Mouse (Mus musculus) bone marrow, adult 2 months (tissue): ENCODE measurements around the gene Slain1.

Source experiments
- CTCF ChIP-seq: fragments of 200-500 bp; IDR thresholded peaks from 2 replicates; pipeline ENCODE4 v1.5.1; 2011; ENCODE audit warnings: low read length, control low read depth; ENCODE audit not compliant: control insufficient read depth, insufficient read depth
- POLR2A ChIP-seq: fragments of 200-500 bp; IDR thresholded peaks from 2 replicates; pipeline ENCODE4 v1.6.1; 2011; ENCODE audit warnings: low read depth, mild to moderate bottlenecking, control low read depth, low read length, borderline replicate concordance; ENCODE audit not compliant: control insufficient read depth

DNA sequence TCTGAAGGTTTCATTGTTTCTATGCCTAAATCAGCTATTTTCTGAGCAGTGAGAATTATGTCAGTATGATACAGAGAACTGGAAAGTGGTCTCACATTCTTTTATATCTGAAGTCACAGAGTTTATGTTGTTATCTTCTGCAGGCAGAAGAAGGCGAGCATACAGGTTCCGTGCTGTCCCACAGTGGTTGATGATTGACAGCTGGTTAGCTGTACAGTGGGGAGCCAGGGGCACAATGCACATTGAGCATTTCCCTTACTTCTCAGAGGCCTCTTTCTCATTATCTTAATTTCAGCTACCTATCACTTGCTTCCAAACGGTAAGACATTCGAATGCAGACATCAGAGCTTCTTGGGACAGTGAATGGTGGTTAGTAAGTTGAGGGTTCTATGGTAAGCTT, 73.8 kb downstream of the Slain1 start:
- TF ChIP-seq POLR2A: no peak
- TF ChIP-seq CTCF: no peak
